In the genomic region with DNA sequence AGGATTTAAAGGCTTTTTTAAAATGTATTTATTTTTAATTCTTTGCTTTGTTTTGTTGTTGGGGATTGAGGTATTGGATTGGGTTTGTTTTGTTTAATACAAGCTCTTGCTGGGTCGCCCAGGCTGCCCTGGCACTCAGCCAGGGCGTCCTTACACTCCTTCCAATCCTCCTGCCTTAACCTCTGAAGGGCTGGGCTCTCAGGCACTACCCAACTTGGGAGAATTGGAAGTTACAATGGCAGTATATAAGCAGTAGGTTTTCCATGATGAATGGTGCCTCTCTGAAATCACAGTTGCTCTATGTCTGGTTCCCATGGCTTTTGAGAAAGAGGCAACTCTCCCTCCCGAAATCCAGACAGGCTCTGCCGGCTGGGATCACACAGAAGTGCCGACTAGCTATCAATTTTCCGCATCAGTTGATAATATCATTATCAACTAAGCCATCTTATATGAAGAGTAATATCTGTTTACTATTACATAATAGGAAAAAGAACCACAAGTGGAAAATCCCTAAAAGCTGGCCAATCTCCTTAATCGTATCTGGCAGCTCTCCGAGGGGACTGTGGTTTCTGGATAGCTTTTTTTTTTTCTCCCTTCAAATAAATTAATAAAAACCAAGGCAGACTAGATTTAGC, we compare ENCODE assay signal across 9 mouse cellular contexts. TPM values are rescaled to one million over a fixed set of nuclear protein-coding genes. Genes with fewer than 3 reads are reported as not detected.
A peak's percentile ranks its signal among the peaks of the same experiment; 100 is the strongest.
DNase-seq lines count a peak whose midpoint lies in the region; ATAC-seq and TF ChIP-seq lines count a peak whose summit lies in the region.
"Had no signal": no experiment of that assay in that cellular context is flagged by ENCODE, and none has a peak within 500 bp of the region (broad histone marks: within the 10 kb centered on the region; RNA-seq: fewer than 3 reads in every experiment).

No protein-coding gene starts in this region.

- H3K4me2 ChIP-seq in lung, embryonic 14.5 days = peak overlapping the region; percentile 49
- H3K4me2 ChIP-seq in lung, postnatal 0 days (replicated peaks; ENCODE audit: low read depth, low read length) = no peak overlapping the region
- H3K4me2 ChIP-seq in intestine, embryonic 16.5 days (ENCODE audit: low read depth, low read length) = no peak overlapping the region

- peak; percentile 62 for DNase-seq in lung, embryonic 14.5 days
- DNase-seq in lung, postnatal 0 days (ENCODE audit: low spot score) = no peak
- peak; percentile 55 to 58 for DNase-seq in cerebellum, postnatal 10 days
- peak; percentile 59 for DNase-seq in retina, postnatal 1 day
- no peak for DNase-seq in adrenal gland, postnatal 4 days (ENCODE audit: low spot score in 2 of 2)
- DNase-seq in adrenal gland, adult 2 months = no peak
- no peak for DNase-seq in gastrocnemius, postnatal 10 days

- no peak for TF ChIP-seq EP300 in lung, postnatal 0 days (IDR thresholded peaks at IDR 0.05)

- peak overlapping the region; percentile 14; the same call in 1 of the 2 replicates for H3K27ac ChIP-seq in lung, embryonic 14.5 days (ENCODE audit: low read depth)
- no peak overlapping the region for H3K27ac ChIP-seq in lung, postnatal 0 days (ENCODE audit: low read length)
- peak overlapping the region; percentile 41; the same call in 1 of the 2 replicates for H3K27ac ChIP-seq in intestine, embryonic 16.5 days (ENCODE audit: low read length)

- 44% methylated on average over 8 of the region's 8 CpGs for WGBS in lung, embryonic 14.5 days
- WGBS in lung, postnatal 0 days = 48% methylated on average over 8 of the region's 8 CpGs
- 41% methylated on average over 8 of the region's 8 CpGs for WGBS in intestine, embryonic 16.5 days

- no peak overlapping the region for H3K4me3 ChIP-seq in lung, embryonic 14.5 days (ENCODE audit: low read depth, low read length)
- H3K4me3 ChIP-seq in lung, postnatal 0 days (ENCODE audit: low read depth, low read length) = no peak overlapping the region
- no peak overlapping the region for H3K4me3 ChIP-seq in intestine, embryonic 16.5 days (ENCODE audit: low read length)
- H3K4me3 ChIP-seq: lung, embryonic 15.5 days had no signal

- H3K36me3 ChIP-seq in lung, embryonic 14.5 days (ENCODE audit: insufficient read depth) = no peaks in the 10 kb centered on the region
- no peaks in the 10 kb centered on the region for H3K36me3 ChIP-seq in lung, postnatal 0 days (ENCODE audit: insufficient read depth, low read length)
- no peaks in the 10 kb centered on the region for H3K36me3 ChIP-seq in intestine, embryonic 16.5 days (ENCODE audit: control insufficient read depth, insufficient read depth, low read length)
- H3K36me3 ChIP-seq: lung, embryonic 15.5 days had no signal

- no peak for TF ChIP-seq CTCF in lung, embryonic 14.5 days (IDR thresholded peaks at IDR 0.05; ENCODE audit: low read depth)
- no peak for TF ChIP-seq CTCF in lung, postnatal 0 days (IDR thresholded peaks at IDR 0.05)

- peaks cover 14% of the 10 kb centered on the region for H3K4me1 ChIP-seq in lung, embryonic 14.5 days (ENCODE audit: insufficient read depth)
- H3K4me1 ChIP-seq in lung, postnatal 0 days (ENCODE audit: insufficient read depth, low read depth, low read length) = peaks cover 13% of the 10 kb centered on the region; the same call in 1 of the 2 replicates
- H3K4me1 ChIP-seq in intestine, embryonic 16.5 days (ENCODE audit: control insufficient read depth, insufficient read depth, low read length) = peaks cover 9% of the 10 kb centered on the region

- no peak for ATAC-seq in lung, embryonic 14.5 days (ENCODE audit: insufficient read depth)
- ATAC-seq in lung, postnatal 0 days = no peak
- no peak; the same call in 1 of the 2 replicates for ATAC-seq in intestine, embryonic 16.5 days

- no peaks in the 10 kb centered on the region for H3K27me3 ChIP-seq in lung, embryonic 14.5 days (ENCODE audit: insufficient read depth, low read length)
- H3K27me3 ChIP-seq in lung, postnatal 0 days (replicated peaks; ENCODE audit: insufficient read depth, low read length) = no peaks in the 10 kb centered on the region
- H3K27me3 ChIP-seq in intestine, embryonic 16.5 days (replicated peaks; ENCODE audit: control insufficient read depth, insufficient read depth, low read length) = no peaks in the 10 kb centered on the region
- H3K27me3 ChIP-seq: lung, embryonic 15.5 days had no signal

- no peak overlapping the region for H3K9ac ChIP-seq in lung, embryonic 14.5 days
- no peak overlapping the region for H3K9ac ChIP-seq in lung, postnatal 0 days (replicated peaks; ENCODE audit: low read depth)
- no peak overlapping the region for H3K9ac ChIP-seq in intestine, embryonic 16.5 days (ENCODE audit: low read depth, low read length)
- H3K9ac ChIP-seq: lung, embryonic 15.5 days had no signal

- H3K9me3 ChIP-seq in lung, embryonic 14.5 days (ENCODE audit: low read depth, low read length) = no peaks in the 10 kb centered on the region
- H3K9me3 ChIP-seq in lung, postnatal 0 days (ENCODE audit: low read length) = no peaks in the 10 kb centered on the region
- no peaks in the 10 kb centered on the region for H3K9me3 ChIP-seq in intestine, embryonic 16.5 days (ENCODE audit: control insufficient read depth, low read length)
- H3K9me3 ChIP-seq: lung, embryonic 15.5 days had no signal

RNA-seq across cellular contexts. Expression of a gene that starts 40.8 kb away (rescaled TPM):
- 32.6 and 36.6 TPM in 2 replicates for polyA plus RNA-seq in lung, embryonic 14.5 days (2014; fragmentation: Nextera tagmentation; extraction: Ambion mirVana)
- 86.9 and 130 TPM in 2 replicates for polyA plus RNA-seq in lung, postnatal 0 days (2015; fragmentation: Nextera tagmentation; extraction: Ambion mirVana)
- 33.6 and 35.1 TPM in 2 replicates for polyA plus RNA-seq in intestine, embryonic 16.5 days (2015; fragmentation: Nextera tagmentation; extraction: Ambion mirVana)
- 100 to 1,000 TPM; 116 to 120 TPM for total RNA-seq in adrenal gland, postnatal 4 days (2021)
- total RNA-seq in adrenal gland, adult 2 months (2021) = 100 to 1,000 TPM; 103 to 154 TPM
- polyA plus RNA-seq in adrenal gland, adult 2 months (2012; rRNA removed) = 17.3 and 25.4 TPM in 2 replicates
- total RNA-seq in gastrocnemius, postnatal 10 days (2021) = 100 to 1,000 TPM in 1 of 2 experiments, 10 to 100 TPM in 1; 87.2 to 233 TPM

Comparison
In these comparisons a context has a peak if more than half of its experiments do, and no peak if none do; other contexts are left out.
1. DNase-seq: peak in lung, embryonic 14.5 days (single experiment), cerebellum, postnatal 10 days (2 of 2) and retina, postnatal 1 day (single experiment); none in lung, postnatal 0 days (single experiment), adrenal gland, postnatal 4 days (0 of 2), adrenal gland, adult 2 months (single experiment) and gastrocnemius, postnatal 10 days (single experiment).